Mouse (Mus musculus): ENCODE results near the gene Cttn. TPM values are rescaled to one million over a fixed set of nuclear protein-coding genes. Genes with fewer than 3 reads are reported as not detected.
A peak's percentile ranks its signal among the peaks of the same experiment; 100 is the strongest.

Gene Cttn
- total and polyA plus RNA-seq, 2 experiments from 2014 or later = 132 to 164 TPM

- no peak overlapping the region for H3K9ac ChIP-seq
- no peaks in the 10 kb centered on the region for H3K4me1 ChIP-seq (ENCODE audit: insufficient read depth)
- no peak overlapping the region for H3K4me3 ChIP-seq (ENCODE audit: low read depth, low read length)
- no peaks in the 10 kb centered on the region for H3K27me3 ChIP-seq (ENCODE audit: insufficient read depth, low read length)
- no peak overlapping the region for H3K27ac ChIP-seq (ENCODE audit: low read depth, low read length)
- DNase-seq (no peak), ATAC-seq (no peak)
- H3K36me3 ChIP-seq (ENCODE audit: insufficient read depth) = peaks cover 22% of the 10 kb centered on the region
- no peak for TF ChIP-seq CTCF (IDR thresholded peaks at IDR 0.05; ENCODE audit: low read depth)
- no peaks in the 10 kb centered on the region for H3K9me3 ChIP-seq (ENCODE audit: low read length)
- WGBS = 73% methylated on average over 2 of the region's 2 CpGs
- H3K4me2 ChIP-seq (ENCODE audit: low read depth) = no peak overlapping the region
Measured at GRCm38 (mm10) chr7:144432920-144433319, 37.9 kb downstream of the Cttn start.

- H3K36me3 ChIP-seq (ENCODE audit: insufficient read depth) = no peaks in the 10 kb centered on the region
- WGBS = 92% methylated on average over 3 of the region's 3 CpGs
- no peak overlapping the region for H3K27ac ChIP-seq (ENCODE audit: low read depth, low read length)
- ATAC-seq (no peak), DNase-seq (no peak)
- H3K9ac ChIP-seq = no peak overlapping the region
- no peaks in the 10 kb centered on the region for H3K27me3 ChIP-seq (ENCODE audit: insufficient read depth, low read length)
- H3K9me3 ChIP-seq (ENCODE audit: low read length) = no peaks in the 10 kb centered on the region
- H3K4me3 ChIP-seq (ENCODE audit: low read depth, low read length) = no peak overlapping the region
- TF ChIP-seq CTCF (IDR thresholded peaks at IDR 0.05; ENCODE audit: low read depth) = peak; percentile 45
- no peak overlapping the region for H3K4me2 ChIP-seq (ENCODE audit: low read depth)
- no peaks in the 10 kb centered on the region for H3K4me1 ChIP-seq (ENCODE audit: insufficient read depth)
Measured at GRCm38 (mm10) chr7:144427460-144427859, 43.3 kb downstream of the Cttn start.

- WGBS = 80% methylated on average over 3 of the region's 3 CpGs
- no peak overlapping the region for H3K4me2 ChIP-seq (ENCODE audit: low read depth)
- no peaks in the 10 kb centered on the region for H3K4me1 ChIP-seq (ENCODE audit: insufficient read depth)
- no peak overlapping the region for H3K27ac ChIP-seq (ENCODE audit: low read depth, low read length)
- no peak for ATAC-seq
- no peak overlapping the region for H3K4me3 ChIP-seq (ENCODE audit: low read depth, low read length)
- no peaks in the 10 kb centered on the region for H3K9me3 ChIP-seq (ENCODE audit: low read length)
- no peaks in the 10 kb centered on the region for H3K27me3 ChIP-seq (ENCODE audit: insufficient read depth, low read length)
- no peak for DNase-seq
- H3K36me3 ChIP-seq (ENCODE audit: insufficient read depth) = peaks cover 7% of the 10 kb centered on the region
- no peak for TF ChIP-seq CTCF (IDR thresholded peaks at IDR 0.05; ENCODE audit: low read depth)
- H3K9ac ChIP-seq = no peak overlapping the region
Measured at GRCm38 (mm10) chr7:144426594-144426993, 44.2 kb downstream of the Cttn start.

GRCm38 (mm10) chr7:144425953-144426352 is 44.9 kb downstream of the Cttn start:
- Histone ChIP-seq H3K9me3 (ENCODE audit: low read length) (no peaks in the 10 kb centered on the region), H3K27ac (ENCODE audit: low read depth, low read length) (no peak overlapping the region), H3K4me1 (ENCODE audit: insufficient read depth) (no peaks in the 10 kb centered on the region), H3K27me3 (ENCODE audit: insufficient read depth, low read length) (no peaks in the 10 kb centered on the region), H3K36me3 (ENCODE audit: insufficient read depth) (peaks cover 8% of the 10 kb centered on the region), H3K4me2 (ENCODE audit: low read depth) (no peak overlapping the region), H3K9ac (no peak overlapping the region), H3K4me3 (ENCODE audit: low read depth, low read length) (no peak overlapping the region)
- TF ChIP-seq CTCF (IDR thresholded peaks at IDR 0.05; ENCODE audit: low read depth) = peak; percentile 99
- WGBS = 6% methylated on average over 8 of the region's 8 CpGs
- DNase-seq (peak; percentile 86), ATAC-seq (peak; percentile 55; the same call in 1 of the 2 replicates)

GRCm38 (mm10) chr7:144421478-144421877 is 49.3 kb downstream of the Cttn start:
- no peak overlapping the region for H3K27ac ChIP-seq (ENCODE audit: low read depth, low read length)
- no peaks in the 10 kb centered on the region for H3K9me3 ChIP-seq (ENCODE audit: low read length)
- ATAC-seq (no peak), DNase-seq (no peak)
- peaks cover 16% of the 10 kb centered on the region for H3K4me1 ChIP-seq (ENCODE audit: insufficient read depth)
- no peak for TF ChIP-seq CTCF (IDR thresholded peaks at IDR 0.05; ENCODE audit: low read depth)
- no peak overlapping the region for H3K4me3 ChIP-seq (ENCODE audit: low read depth, low read length)
- WGBS = 62% methylated on average over 6 of the region's 6 CpGs
- H3K27me3 ChIP-seq (ENCODE audit: insufficient read depth, low read length) = no peaks in the 10 kb centered on the region
- peaks cover 13% of the 10 kb centered on the region for H3K36me3 ChIP-seq (ENCODE audit: insufficient read depth)
- no peak overlapping the region for H3K4me2 ChIP-seq (ENCODE audit: low read depth)
- H3K9ac ChIP-seq = no peak overlapping the region

GRCm38 (mm10) chr7:144420552-144420951 is 50.3 kb downstream of the Cttn start:
- Histone ChIP-seq H3K36me3 (ENCODE audit: insufficient read depth) (peaks cover 13% of the 10 kb centered on the region), H3K27me3 (ENCODE audit: insufficient read depth, low read length) (no peaks in the 10 kb centered on the region)
- ATAC-seq = no peak

GRCm38 (mm10) chr7:144417644-144418343 is 53.0 kb downstream of the Cttn start:
- Histone ChIP-seq H3K36me3 (ENCODE audit: insufficient read depth) (peaks cover 20% of the 10 kb centered on the region), H3K27me3 (ENCODE audit: insufficient read depth, low read length) (no peaks in the 10 kb centered on the region), H3K9me3 (ENCODE audit: low read length) (no peaks in the 10 kb centered on the region), H3K9ac (peak overlapping the region; percentile 35), H3K4me1 (ENCODE audit: insufficient read depth) (peaks cover 16% of the 10 kb centered on the region), H3K4me3 (ENCODE audit: low read depth, low read length) (no peak overlapping the region), H3K27ac (ENCODE audit: low read depth, low read length) (peak overlapping the region; percentile 84), H3K4me2 (ENCODE audit: low read depth) (peak overlapping the region; percentile 41)
- 8% methylated on average over 16 of the region's 16 CpGs for WGBS
- TF ChIP-seq CTCF (IDR thresholded peaks at IDR 0.05; ENCODE audit: low read depth) = no peak
- peak; percentile 93 for ATAC-seq
- peak; percentile 88 for DNase-seq

More at GRCm38 (mm10) chr7:144420552-144420951, 50.3 kb downstream of the Cttn start:
- DNase-seq = no peak
- H3K4me2 ChIP-seq (ENCODE audit: low read depth) = no peak overlapping the region
- no peak for TF ChIP-seq CTCF (IDR thresholded peaks at IDR 0.05; ENCODE audit: low read depth)
- no peak overlapping the region for H3K27ac ChIP-seq (ENCODE audit: low read depth, low read length)
- WGBS = 33% methylated on average over 16 of the region's 16 CpGs
- H3K9me3 ChIP-seq (ENCODE audit: low read length) = no peaks in the 10 kb centered on the region
- no peak overlapping the region for H3K9ac ChIP-seq
- no peak overlapping the region for H3K4me3 ChIP-seq (ENCODE audit: low read depth, low read length)
- peaks cover 16% of the 10 kb centered on the region for H3K4me1 ChIP-seq (ENCODE audit: insufficient read depth)

All from forebrain, postnatal 0 days (tissue).